Mouse (Mus musculus) limb, embryonic 12.5 days (tissue): ENCODE data around the gene Mecom. TPM values are rescaled to one million over a fixed set of nuclear protein-coding genes. Genes with fewer than 3 reads are reported as not detected.

ENCODE experiments used
- ATAC-seq: fragments of 200-750 bp; cut with Nextera tagmentation; 2 replicates; pipeline ENCODE4 v1.8.0; 2017; ENCODE audit warnings: low read depth, moderate TSS enrichment; ENCODE audit not compliant: insufficient number of reproducible peaks, insufficient read depth, low FRiP score, low TSS enrichment
- H3K27ac ChIP-seq: fragments of 300-500 bp; sonication (generic); 2 replicates; pipeline ENCODE4 v1.5.1; 2016; ENCODE audit warnings: mild to moderate bottlenecking, moderate library complexity
- H3K27me3 ChIP-seq: fragments of 300-500 bp; sonication (generic); 2 replicates; pipeline ENCODE4 v1.6.1; 2016; ENCODE audit warnings: mild to moderate bottlenecking, moderate library complexity
- H3K36me3 ChIP-seq: fragments of 300-500 bp; sonication (generic); 2 replicates; pipeline ENCODE4 v1.6.1; 2016; ENCODE audit warnings: mild to moderate bottlenecking, moderate library complexity
- H3K4me1 ChIP-seq: fragments of 300-500 bp; sonication (generic); replicated peaks from 2 replicates; pipeline ENCODE4 v1.6.1; 2016
- H3K4me2 ChIP-seq: fragments of 300-500 bp; sonication (generic); 2 replicates; pipeline ENCODE4 v1.6.1; 2016; ENCODE audit warnings: mild to moderate bottlenecking, moderate library complexity
- H3K4me3 ChIP-seq: fragments of 300-500 bp; sonication (generic); replicated peaks from 2 replicates; pipeline ENCODE4 v1.5.1; 2016; ENCODE audit warnings: mild to moderate bottlenecking
- H3K9ac ChIP-seq: fragments of 300-500 bp; sonication (generic); replicated peaks from 2 replicates; pipeline ENCODE4 v1.6.1; 2016; ENCODE audit warnings: mild to moderate bottlenecking, moderate library complexity
- H3K9me3 ChIP-seq: fragments of 300-500 bp; sonication (generic); 2 replicates; pipeline ENCODE4 v1.6.1; 2016; ENCODE audit warnings: mild to moderate bottlenecking, moderate library complexity
- WGBS: fragments of 180-500 bp; shearing (Covaris S2); methylation state at CpG from one replicate; pipeline ENCODE4 v1.1.7; 2016; 5-methylcytosine and 5-hydroxymethylcytosine counted together
- polyA plus RNA-seq: library from polyadenylated mRNA; unstranded; fragments of >200 nt; fragmentation: Nextera tagmentation; extraction: Ambion mirVana; gene quantifications from 2 replicates; pipeline ENCODE4 v1.2.1, GENCODE M21; 2016

Mecom gene
- polyA plus RNA-seq, 1 experiment from 2014 or later = 187 TPM

DNA sequence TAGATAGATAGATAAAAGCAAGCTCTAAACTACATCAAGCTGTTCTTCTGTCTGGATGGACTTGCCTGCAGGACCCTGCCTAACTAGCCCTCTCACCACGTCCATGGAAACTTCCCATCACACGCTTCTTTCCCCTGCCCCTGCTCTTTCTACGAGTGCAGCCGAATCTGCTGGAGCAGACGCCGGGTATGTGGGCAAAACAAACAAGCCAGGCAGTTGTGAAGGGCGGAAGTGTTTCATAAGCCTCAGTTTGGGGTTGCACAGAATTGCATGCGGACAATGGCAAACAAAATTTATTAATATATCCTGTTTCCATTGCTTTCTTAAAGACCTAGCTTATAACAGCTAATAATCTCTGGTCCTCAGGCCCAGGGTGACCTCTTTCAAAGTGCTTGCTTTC lies 91.9 kb downstream of the Mecom start:
- Histone ChIP-seq H3K9me3 (no peaks in the 10 kb centered on the region), H3K4me1 (peaks cover 34% of the 10 kb centered on the region), H3K27ac (no peak overlapping the region), H3K36me3 (no peaks in the 10 kb centered on the region), H3K4me3 (no peak overlapping the region), H3K27me3 (no peaks in the 10 kb centered on the region), H3K4me2 (no peak overlapping the region), H3K9ac (no peak overlapping the region)
- ATAC-seq = no peak
- WGBS = 70% methylated on average over 8 of the region's 8 CpGs

DNA sequence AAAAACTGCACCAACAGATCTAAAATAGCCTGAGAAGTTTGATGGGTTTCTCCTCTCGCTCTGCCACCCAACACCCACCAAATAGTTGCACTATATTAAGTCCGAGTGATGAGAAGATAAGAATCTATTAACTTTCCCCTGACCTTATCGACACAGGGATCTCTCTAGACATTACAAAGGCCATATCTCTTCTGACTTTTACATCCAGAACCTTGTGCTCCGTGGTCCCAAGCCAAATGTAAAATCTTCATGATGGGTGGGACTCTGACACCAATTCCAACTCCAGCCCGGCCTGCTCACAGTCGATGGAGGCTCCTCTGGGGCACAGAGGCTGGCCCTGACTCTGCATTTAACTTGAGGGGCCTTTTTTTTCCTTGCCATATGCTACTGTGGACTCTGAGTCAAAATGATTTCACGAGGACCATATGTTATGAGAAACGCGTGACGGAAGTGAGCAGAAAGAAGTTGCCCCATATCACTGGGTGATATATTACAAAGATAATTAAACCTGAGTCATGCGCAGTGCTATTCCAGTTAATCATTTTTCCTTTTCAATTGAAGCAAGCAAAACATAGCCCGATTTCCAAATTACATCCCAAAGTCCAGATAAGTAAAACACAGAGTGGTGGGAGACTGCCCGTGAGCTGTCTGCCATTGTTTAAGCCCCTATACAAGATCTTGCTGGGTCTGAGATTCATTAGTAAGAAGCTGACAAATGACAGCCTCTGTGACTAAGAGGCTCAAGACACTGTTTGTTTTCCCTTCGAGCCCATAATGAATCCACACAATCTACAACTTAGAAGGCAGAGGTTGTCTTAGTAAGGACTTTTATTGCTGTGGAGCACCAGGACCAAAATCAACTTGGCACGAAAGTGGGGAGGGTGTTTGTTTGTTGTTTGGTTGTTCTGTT lies 94.0 kb downstream of the Mecom start:
- Histone ChIP-seq H3K4me3 (no peak overlapping the region), H3K9ac (no peak overlapping the region), H3K36me3 (no peaks in the 10 kb centered on the region), H3K9me3 (no peaks in the 10 kb centered on the region), H3K4me2 (no peak overlapping the region), H3K27me3 (no peaks in the 10 kb centered on the region), H3K27ac (0 out of 2 replicates have a peak overlapping the region, but pooled peaks have one; percentile 20), H3K4me1 (peaks cover 34% of the 10 kb centered on the region)
- 44% methylated on average over 15 of the region's 15 CpGs for WGBS
- ATAC-seq = no peak

- H3K9ac ChIP-seq = no peak overlapping the region
- H3K4me1 ChIP-seq = peaks cover 29% of the 10 kb centered on the region
- H3K4me2 ChIP-seq = no peak overlapping the region
- H3K9me3 ChIP-seq = no peaks in the 10 kb centered on the region
- H3K27ac ChIP-seq = peak overlapping the region; percentile 47; the same call in 1 of the 2 replicates
- no peak for ATAC-seq
- H3K4me3 ChIP-seq = no peak overlapping the region
- WGBS = 60% methylated on average over 6 of the region's 6 CpGs
- H3K27me3 ChIP-seq = no peaks in the 10 kb centered on the region
- H3K36me3 ChIP-seq = no peaks in the 10 kb centered on the region
Observed at GRCm38 (mm10) chr3:30453046-30453445, 94.8 kb downstream of the Mecom start.

- Histone ChIP-seq H3K36me3 (no peaks in the 10 kb centered on the region), H3K4me2 (no peak overlapping the region), H3K9me3 (no peaks in the 10 kb centered on the region), H3K27me3 (no peaks in the 10 kb centered on the region), H3K9ac (no peak overlapping the region), H3K4me1 (peaks cover 29% of the 10 kb centered on the region), H3K4me3 (no peak overlapping the region), H3K27ac (no peak overlapping the region)
- no peak for ATAC-seq
- WGBS = 76% methylated on average over 7 of the region's 7 CpGs
Observed at GRCm38 (mm10) chr3:30452511-30452910, 95.3 kb downstream of the Mecom start.

- Histone ChIP-seq H3K4me2 (no peak overlapping the region), H3K4me3 (no peak overlapping the region), H3K4me1 (peaks cover 37% of the 10 kb centered on the region), H3K27ac (no peak overlapping the region), H3K27me3 (no peaks in the 10 kb centered on the region), H3K9me3 (no peaks in the 10 kb centered on the region), H3K9ac (no peak overlapping the region), H3K36me3 (no peaks in the 10 kb centered on the region)
- WGBS = 84% methylated on average over 10 of the region's 10 CpGs
- ATAC-seq = no peak
Observed at GRCm38 (mm10) chr3:30450206-30450965, 97.4 kb downstream of the Mecom start.

DNA sequence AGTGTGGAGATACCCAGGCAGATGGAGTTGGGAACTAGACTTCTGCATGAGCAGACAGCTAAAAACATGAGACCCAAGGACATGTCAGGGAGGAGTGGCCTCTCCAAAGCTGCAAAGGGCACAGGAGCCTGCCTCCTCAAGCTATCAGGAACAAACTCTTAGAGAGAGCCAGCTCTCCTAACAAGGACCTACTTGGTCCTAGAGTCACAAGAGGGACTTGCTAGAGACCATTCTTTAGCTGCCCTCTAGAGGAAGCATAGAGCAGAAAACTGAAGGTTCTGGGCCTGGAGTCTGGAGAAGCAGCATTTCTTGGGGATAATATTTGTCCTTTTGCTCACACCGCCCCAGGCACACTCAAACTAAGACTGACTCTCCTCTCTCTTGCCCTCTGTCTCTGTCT lies 99.2 kb downstream of the Mecom start:
- 84% methylated on average over 1 of the region's 1 CpGs for WGBS
- Histone ChIP-seq H3K9me3 (no peaks in the 10 kb centered on the region), H3K27ac (no peak overlapping the region), H3K4me1 (peaks cover 40% of the 10 kb centered on the region), H3K36me3 (no peaks in the 10 kb centered on the region), H3K4me2 (no peak overlapping the region), H3K4me3 (no peak overlapping the region), H3K9ac (no peak overlapping the region), H3K27me3 (no peaks in the 10 kb centered on the region)
- ATAC-seq = no peak

DNA sequence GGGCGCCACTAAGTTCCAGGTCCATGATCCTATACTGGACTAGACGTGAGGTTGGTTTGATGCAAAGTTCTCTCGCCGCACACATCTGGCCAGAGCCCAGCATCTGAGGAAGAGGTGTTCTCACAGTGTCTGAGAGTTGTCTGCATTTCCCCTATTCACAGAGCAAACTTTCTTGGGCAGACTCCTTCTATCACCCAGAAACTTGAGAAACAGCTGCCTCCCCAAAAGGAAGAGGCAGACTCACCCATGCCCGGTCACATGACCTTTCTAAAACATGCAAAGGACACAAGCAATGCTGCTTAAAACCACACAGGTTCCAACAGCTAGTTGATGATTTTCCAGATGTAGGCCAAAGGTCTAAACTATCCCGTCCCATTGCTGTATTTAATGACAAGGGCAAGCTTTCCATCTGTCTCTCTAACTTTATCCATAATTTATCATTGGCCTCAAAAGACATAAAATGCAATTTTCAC lies 101.8 kb downstream of the Mecom start:
- ATAC-seq = peak; percentile 62; the same call in 1 of the 2 replicates
- no peak overlapping the region for H3K4me2 ChIP-seq
- 86% methylated on average over 6 of the region's 6 CpGs for WGBS
- H3K36me3 ChIP-seq = no peaks in the 10 kb centered on the region
- no peak overlapping the region for H3K4me3 ChIP-seq
- peaks cover 28% of the 10 kb centered on the region for H3K4me1 ChIP-seq
- H3K27me3 ChIP-seq = no peaks in the 10 kb centered on the region
- no peaks in the 10 kb centered on the region for H3K9me3 ChIP-seq
- H3K9ac ChIP-seq = no peak overlapping the region
- peak overlapping the region; percentile 79 for H3K27ac ChIP-seq

DNA sequence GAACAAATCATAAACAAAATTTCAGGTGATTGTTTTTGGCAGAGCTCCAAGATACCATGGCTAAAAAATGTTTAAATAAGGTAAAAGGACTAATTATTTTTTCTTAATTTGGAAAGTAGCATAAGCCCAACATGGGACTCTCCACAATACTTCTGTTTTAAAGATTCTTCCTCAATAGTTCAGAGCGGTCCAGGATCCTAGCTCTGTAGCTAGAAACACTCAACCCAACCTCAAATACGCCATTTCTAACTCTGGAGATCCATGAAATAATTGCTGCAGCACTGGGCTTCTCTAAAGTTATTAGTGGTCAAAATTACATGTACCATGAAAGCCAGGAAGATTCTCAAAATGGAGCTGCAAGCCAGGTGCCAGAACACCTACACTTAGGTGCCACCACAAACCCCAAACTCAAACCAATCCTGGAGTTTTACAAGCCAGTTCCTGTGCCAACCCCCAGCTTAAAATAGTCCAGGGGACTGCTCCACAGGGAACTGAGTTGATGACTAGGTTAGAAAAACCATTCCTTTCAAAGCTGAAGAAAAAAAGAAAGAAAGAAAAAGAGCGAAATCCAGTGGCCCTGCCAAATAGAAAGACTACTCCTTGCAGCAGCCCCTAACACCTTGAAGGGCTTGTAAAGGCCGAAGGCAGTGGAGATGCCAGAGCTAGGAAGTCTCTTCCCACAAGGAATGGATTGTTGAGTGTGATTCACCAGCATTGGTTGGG lies 102.4 kb downstream of the Mecom start:
- ATAC-seq = peak; percentile 39; the same call in 1 of the 2 replicates
- Histone ChIP-seq H3K4me2 (no peak overlapping the region; the same call in 1 of the 2 replicates), H3K9ac (no peak overlapping the region), H3K4me1 (peaks cover 28% of the 10 kb centered on the region), H3K9me3 (no peaks in the 10 kb centered on the region), H3K27me3 (no peaks in the 10 kb centered on the region), H3K27ac (peak overlapping the region; percentile 79), H3K36me3 (no peaks in the 10 kb centered on the region), H3K4me3 (no peak overlapping the region)
- 62% methylated on average over 4 of the region's 4 CpGs for WGBS

- no peak for ATAC-seq
- H3K4me3 ChIP-seq = no peak overlapping the region
- no peaks in the 10 kb centered on the region for H3K27me3 ChIP-seq
- H3K9me3 ChIP-seq = no peaks in the 10 kb centered on the region
- peaks cover 3% of the 10 kb centered on the region; the same call in 1 of the 2 replicates for H3K36me3 ChIP-seq
- H3K4me1 ChIP-seq = peaks cover 39% of the 10 kb centered on the region
- no peak overlapping the region for H3K27ac ChIP-seq
- H3K9ac ChIP-seq = no peak overlapping the region
- H3K4me2 ChIP-seq = no peak overlapping the region
Observed at GRCm38 (mm10) chr3:30441646-30442045, 106.2 kb downstream of the Mecom start.

- H3K4me1 ChIP-seq = peaks cover 26% of the 10 kb centered on the region
- peak; percentile 77 for ATAC-seq
- H3K36me3 ChIP-seq = peaks cover 3% of the 10 kb centered on the region; the same call in 1 of the 2 replicates
- 0 out of 2 replicates have a peak overlapping the region, but pooled peaks have one; percentile 8 for H3K4me2 ChIP-seq
- no peaks in the 10 kb centered on the region for H3K27me3 ChIP-seq
- no peak overlapping the region for H3K4me3 ChIP-seq
- no peaks in the 10 kb centered on the region for H3K9me3 ChIP-seq
- H3K27ac ChIP-seq = peak overlapping the region; percentile 62; the same call in 1 of the 2 replicates
- 19% methylated on average over 7 of the region's 7 CpGs for WGBS
- H3K9ac ChIP-seq = no peak overlapping the region
Observed at GRCm38 (mm10) chr3:30438007-30438406, 109.8 kb downstream of the Mecom start.
